Comparison of ENCODE assay signal across 8 mouse cellular contexts in genomic region chr17:28327673-28328325, GRCm38 (mm10). TPM values are rescaled to one million over a fixed set of nuclear protein-coding genes. Genes with fewer than 3 reads are reported as not detected.
DNase-seq lines count a peak whose midpoint lies in the region; ATAC-seq and TF ChIP-seq lines count a peak whose summit lies in the region.

No protein-coding gene starts in this region.

- WGBS in heart, embryonic 13.5 days = 12% methylated on average over 22 of the region's 22 CpGs
- 5% methylated on average over 22 of the region's 22 CpGs for WGBS in kidney, embryonic 14.5 days
- 30% methylated on average over 22 of the region's 22 CpGs for WGBS in macrophage (ENCODE audit: missing documents)

- H3K4me1 ChIP-seq in heart, embryonic 13.5 days = peaks cover 43% of the 10 kb centered on the region
- H3K4me1 ChIP-seq in G1E (ENCODE audit: insufficient read depth, low read depth, low read length) = peaks cover 43% of the 10 kb centered on the region
- peaks cover 7% of the 10 kb centered on the region for H3K4me1 ChIP-seq in embryonic fibroblast, embryonic 13.5 days (ENCODE audit: control insufficient read depth, insufficient read depth, low read length)
- peaks cover 29% of the 10 kb centered on the region for H3K4me1 ChIP-seq in kidney, embryonic 14.5 days (ENCODE audit: control insufficient read depth, insufficient read depth, low read length)

- no peaks in the 10 kb centered on the region for H3K9me3 ChIP-seq in heart, embryonic 13.5 days
- peaks cover 8% of the 10 kb centered on the region for H3K9me3 ChIP-seq in G1E (replicated peaks)
- H3K9me3 ChIP-seq in kidney, embryonic 14.5 days (ENCODE audit: control insufficient read depth, low read length) = no peaks in the 10 kb centered on the region

- no peak for TF ChIP-seq CTCF in G1E (IDR thresholded peaks at IDR 0.05; ENCODE audit: low read depth, low read length)
- no peak for TF ChIP-seq CTCF in embryonic fibroblast, embryonic 13.5 days (IDR thresholded peaks at IDR 0.05; ENCODE audit: borderline replicate concordance, insufficient read depth, low read length)

- DNase-seq in heart, postnatal 36 days = no peak
- no peak for DNase-seq in G1E (ENCODE audit: low spot score)
- no peak for DNase-seq in ovary, postnatal 36 days (ENCODE audit: low spot score)
- no peak for DNase-seq in thymus, postnatal 4 days

- no peak; the same call in 1 of the 2 replicates for TF ChIP-seq POLR2A in embryonic fibroblast, embryonic 13.5 days (IDR thresholded peaks at IDR 0.05; ENCODE audit: low read depth, low read length)

- H3K4me2 ChIP-seq in heart, embryonic 13.5 days = peak overlapping the region; percentile 91
- peak overlapping the region; percentile 95 for H3K4me2 ChIP-seq in kidney, embryonic 14.5 days (replicated peaks; ENCODE audit: low read depth, low read length)

- peak overlapping the region; percentile 94 for H3K27ac ChIP-seq in heart, embryonic 13.5 days (replicated peaks)
- peak overlapping the region; percentile 83 for H3K27ac ChIP-seq in embryonic fibroblast, embryonic 13.5 days (ENCODE audit: insufficient read depth, low read length)
- H3K27ac ChIP-seq in kidney, embryonic 14.5 days (ENCODE audit: low read depth, low read length) = peak overlapping the region; percentile 97
- H3K27ac ChIP-seq in macrophage = peak overlapping the region; percentile 94

- peak overlapping the region; percentile 81 for H3K9ac ChIP-seq in heart, embryonic 13.5 days
- H3K9ac ChIP-seq in kidney, embryonic 14.5 days (ENCODE audit: low read depth, low read length) = peak overlapping the region; percentile 92

- intact Hi-C loops in heart, postnatal 36 days (cut with DNase I) = loop anchor here (1.0 to 2.0 kb wide), 2 partner anchors 12 to 41 kb away; no protein-coding TSS in a partner anchor

- ATAC-seq in heart, embryonic 13.5 days (ENCODE audit: extremely low read depth, insufficient number of reproducible peaks, low FRiP score, low TSS enrichment) = peak; percentile 3; the same call in 1 of the 2 replicates
- ATAC-seq in G1E (ENCODE audit: extremely low read depth, insufficient number of reproducible peaks, low FRiP score, poor library complexity, severe bottlenecking) = no peak
- peak; percentile 29; the same call in 1 of the 2 replicates for ATAC-seq in kidney, embryonic 14.5 days (ENCODE audit: low FRiP score, low TSS enrichment)

- H3K79me2 ChIP-seq in macrophage (ENCODE audit: inconsistent target) = peaks cover 9% of the 10 kb centered on the region; the same call in 1 of the 2 replicates

- peak overlapping the region; percentile 95 for H3K4me3 ChIP-seq in heart, embryonic 13.5 days
- peak overlapping the region; percentile 98 for H3K4me3 ChIP-seq in G1E (ENCODE audit: low read depth, low read length)
- H3K4me3 ChIP-seq in embryonic fibroblast, embryonic 13.5 days (ENCODE audit: insufficient read depth, low read length) = peak overlapping the region; percentile 10; the same call in 1 of the 2 replicates
- peak overlapping the region; percentile 96 for H3K4me3 ChIP-seq in kidney, embryonic 14.5 days (ENCODE audit: low read length)
- H3K4me3 ChIP-seq in macrophage (ENCODE audit: inconsistent target) = peak overlapping the region; percentile 16; the same call in 1 of the 2 replicates

- peaks cover 72% of the 10 kb centered on the region for H3K36me3 ChIP-seq in heart, embryonic 13.5 days
- peaks cover 95% of the 10 kb centered on the region for H3K36me3 ChIP-seq in G1E (replicated peaks)
- peaks cover 35% of the 10 kb centered on the region for H3K36me3 ChIP-seq in kidney, embryonic 14.5 days (ENCODE audit: control insufficient read depth, insufficient read depth, low read length)
- peaks cover 17% of the 10 kb centered on the region for H3K36me3 ChIP-seq in macrophage (ENCODE audit: inconsistent target)

- no peaks in the 10 kb centered on the region for H3K27me3 ChIP-seq in heart, embryonic 13.5 days (replicated peaks)
- H3K27me3 ChIP-seq in G1E (ENCODE audit: insufficient read depth, low read length) = no peaks in the 10 kb centered on the region
- H3K27me3 ChIP-seq in kidney, embryonic 14.5 days (ENCODE audit: control insufficient read depth, insufficient read depth, low read length) = no peaks in the 10 kb centered on the region

RNA-seq across cellular contexts. Expression of gene Rpl10a, which starts 0.5 kb away (rescaled TPM):
- polyA plus RNA-seq in heart, embryonic 13.5 days (2015; fragmentation: Nextera tagmentation; extraction: Ambion mirVana) = 389 and 419 TPM in 2 replicates
- total RNA-seq in heart, postnatal 36 days (2021) = 100 to 1,000 TPM; 392 TPM
- total RNA-seq in G1E (2014; fragmentation: Nextera tagmentation) = 2,842 and 3,361 TPM in 2 replicates
- 987 and 1,219 TPM in 2 replicates for total RNA-seq in G1E (2017)
- 7,805 and 8,433 TPM in 2 replicates for polyA plus RNA-seq in G1E (2012)
- polyA plus RNA-seq in embryonic fibroblast, embryonic 13.5 days (2011; ENCODE audit: insufficient read length, low read depth, missing spikeins) = 1,157 and 1,234 TPM in 2 replicates
- 911 and 1,064 TPM in 2 replicates for polyA plus RNA-seq in kidney, embryonic 14.5 days (2014; fragmentation: Nextera tagmentation; extraction: Ambion mirVana)
- total RNA-seq in macrophage (2018; cell fraction: chromatin; rRNA removed) = 100 to 1,000 TPM in 18 of 26 experiments, 10 to 100 TPM in 8; 45.1 to 363 (median 129) TPM
- 100 to 1,000 TPM; 231 to 788 (median 435) TPM for total RNA-seq in macrophage (2018; cell fraction: cytosol; rRNA removed)
- total RNA-seq in macrophage (2018; cell fraction: nucleus; rRNA removed) = 100 to 1,000 TPM in 25 of 26 experiments, 10 to 100 TPM in 1; 93.9 to 792 (median 186) TPM
- polyA plus RNA-seq in macrophage (2018) = 257 to 572 TPM (median 569 TPM) in 3 replicates

RNA-seq across cellular contexts. Expression of gene Fance, which starts 14.5 kb away (rescaled TPM):
- polyA plus RNA-seq in heart, embryonic 13.5 days (2015; fragmentation: Nextera tagmentation; extraction: Ambion mirVana) = 19.3 and 22.2 TPM in 2 replicates
- 10 to 100 TPM; 10.9 to 17.3 TPM for total RNA-seq in heart, postnatal 36 days (2021)
- total RNA-seq in G1E (2014; fragmentation: Nextera tagmentation) (33.9 and 34.5 TPM in 2 replicates), G1E (2017) (50.1 and 50.7 TPM in 2 replicates)
- polyA plus RNA-seq in G1E (2012) (79.0 and 80.0 TPM in 2 replicates), macrophage (2018) (10.8 to 20.6 TPM (median 20.1 TPM) in 3 replicates)
- 22.3 and 23.4 TPM in 2 replicates for polyA plus RNA-seq in embryonic fibroblast, embryonic 13.5 days (2011; ENCODE audit: insufficient read length, low read depth, missing spikeins)
- polyA plus RNA-seq in kidney, embryonic 14.5 days (2014; fragmentation: Nextera tagmentation; extraction: Ambion mirVana) = 24.1 and 31.9 TPM in 2 replicates
- total RNA-seq in macrophage (2018; cell fraction: chromatin; rRNA removed) = 10 to 100 TPM in 22 of 26 experiments, 1 to 10 TPM in 4; 3.7 to 74.7 (median 25.1) TPM
- 10 to 100 TPM in 20 of 26 experiments, 1 to 10 TPM in 6; 8.0 to 29.0 (median 13.7) TPM for total RNA-seq in macrophage (2018; cell fraction: cytosol; rRNA removed)
- 10 to 100 TPM in 20 of 26 experiments, 1 to 10 TPM in 6; 6.8 to 53.6 (median 14.9) TPM for total RNA-seq in macrophage (2018; cell fraction: nucleus; rRNA removed)

RNA-seq across cellular contexts. Expression of gene Tead3, which starts 22.8 kb away (rescaled TPM):
- 5.9 and 7.3 TPM in 2 replicates for polyA plus RNA-seq in heart, embryonic 13.5 days (2015; fragmentation: Nextera tagmentation; extraction: Ambion mirVana)
- total RNA-seq in heart, postnatal 36 days (2021) = 10 to 100 TPM; 12.9 to 16.6 TPM
- total RNA-seq in G1E (2014; fragmentation: Nextera tagmentation) (0.90 TPM in 1 of 2 replicates, not detected in the other), G1E (2017) (0.06 and 0.22 TPM in 2 replicates)
- polyA plus RNA-seq in G1E (2012) (0.41 and 0.47 TPM in 2 replicates), macrophage (2018) (not detected in 3 replicates)
- polyA plus RNA-seq in embryonic fibroblast, embryonic 13.5 days (2011; ENCODE audit: insufficient read length, low read depth, missing spikeins) = 58.5 and 64.0 TPM in 2 replicates
- 8.7 and 10.9 TPM in 2 replicates for polyA plus RNA-seq in kidney, embryonic 14.5 days (2014; fragmentation: Nextera tagmentation; extraction: Ambion mirVana)
- 1 to 10 TPM in 3 of 26 experiments, under 1 TPM in 7, not detected in 16; 0.28 to 2.7 (median 0.61) TPM for total RNA-seq in macrophage (2018; cell fraction: chromatin; rRNA removed)
- under 1 TPM in 8 of 26 experiments, not detected in 18; 0.09 to 0.19 (median 0.10) TPM for total RNA-seq in macrophage (2018; cell fraction: cytosol; rRNA removed)
- total RNA-seq in macrophage (2018; cell fraction: nucleus; rRNA removed) = under 1 TPM in 6 of 26 experiments, not detected in 20; 0.23 to 0.86 (median 0.29) TPM

RNA-seq across cellular contexts. Expression of gene Tulp1, which starts 37.2 kb away (rescaled TPM):
- 4.1 TPM in 2 replicates for polyA plus RNA-seq in heart, embryonic 13.5 days (2015; fragmentation: Nextera tagmentation; extraction: Ambion mirVana)
- total RNA-seq in heart, postnatal 36 days (2021) = not detected
- not detected in 2 replicates for total RNA-seq in G1E (2014; fragmentation: Nextera tagmentation)
- total RNA-seq in G1E (2017) = 0.16 TPM in 1 of 2 replicates, not detected in the other
- polyA plus RNA-seq in G1E (2012) = 0.10 TPM in 1 of 2 replicates, not detected in the other
- polyA plus RNA-seq in embryonic fibroblast, embryonic 13.5 days (2011; ENCODE audit: insufficient read length, low read depth, missing spikeins) = 0.51 TPM in 1 of 2 replicates, not detected in the other
- polyA plus RNA-seq in kidney, embryonic 14.5 days (2014; fragmentation: Nextera tagmentation; extraction: Ambion mirVana) = 5.1 and 5.6 TPM in 2 replicates
- not detected for total RNA-seq in macrophage (2018; cell fraction: chromatin; rRNA removed)
- not detected for total RNA-seq in macrophage (2018; cell fraction: cytosol; rRNA removed)
- total RNA-seq in macrophage (2018; cell fraction: nucleus; rRNA removed) = not detected
- polyA plus RNA-seq in macrophage (2018) = not detected in 3 replicates

Comparison
In these comparisons a context has a peak if more than half of its experiments do, and no peak if none do; other contexts are left out.
1. H3K4me3 ChIP-seq: peak in every context shown above with its lines; median percentile 98 in G1E; 96 in kidney, embryonic 14.5 days; 95 in heart, embryonic 13.5 days; 16 in macrophage; 10 in embryonic fibroblast, embryonic 13.5 days.